In genomic region chr11:72474926-72475325, GRCm38 (mm10) we compare ENCODE assay signal across 14 mouse cellular contexts. TPM values are rescaled to one million over a fixed set of nuclear protein-coding genes. Genes with fewer than 3 reads are reported as not detected.
DNase-seq lines count a peak whose midpoint lies in the region; ATAC-seq and TF ChIP-seq lines count a peak whose summit lies in the region.
"Had no signal": no experiment of that assay in that cellular context is flagged by ENCODE, and none has a peak within 500 bp of the region (broad histone marks: within the 10 kb centered on the region; RNA-seq: fewer than 3 reads in every experiment).

No protein-coding gene starts in this region.

- H3K36me3 ChIP-seq in heart, adult 2 months (ENCODE audit: control insufficient read depth, insufficient read depth, low read length): peaks cover 2% of the 10 kb centered on the region; the same call in 1 of the 2 replicates
- no peaks in the 10 kb centered on the region for H3K36me3 ChIP-seq in kidney, embryonic 15.5 days
- no peaks in the 10 kb centered on the region for H3K36me3 ChIP-seq in intestine, embryonic 15.5 days
- no peaks in the 10 kb centered on the region for H3K36me3 ChIP-seq in liver, postnatal 0 days (replicated peaks; ENCODE audit: insufficient read depth, low read length)
- H3K36me3 ChIP-seq: limb, embryonic 12.5 days had no signal

- no peaks in the 10 kb centered on the region for H3K9me3 ChIP-seq in kidney, embryonic 15.5 days (replicated peaks)
- no peaks in the 10 kb centered on the region for H3K9me3 ChIP-seq in intestine, embryonic 15.5 days
- H3K9me3 ChIP-seq in liver, postnatal 0 days (ENCODE audit: low read length): no peaks in the 10 kb centered on the region
- H3K9me3 ChIP-seq: limb, embryonic 12.5 days had no signal

- no peak for TF ChIP-seq POLR2A in heart, adult 2 months (IDR thresholded peaks at IDR 0.05; ENCODE audit: insufficient read depth, low read depth, low read length)

- H3K4me1 ChIP-seq in heart, adult 2 months (ENCODE audit: control insufficient read depth, insufficient read depth, low read length): peaks cover 30% of the 10 kb centered on the region
- peaks cover 48% of the 10 kb centered on the region for H3K4me1 ChIP-seq in kidney, embryonic 15.5 days
- H3K4me1 ChIP-seq in intestine, embryonic 15.5 days (replicated peaks): peaks cover 36% of the 10 kb centered on the region
- H3K4me1 ChIP-seq in liver, postnatal 0 days (ENCODE audit: insufficient read depth): peaks cover 59% of the 10 kb centered on the region
- H3K4me1 ChIP-seq: limb, embryonic 12.5 days had no signal

- no peak for DNase-seq in heart, adult 2 months
- no peak for DNase-seq in heart, adult 11 months
- peak; percentile 45 to 72 for DNase-seq in kidney, postnatal 25 days
- peak; percentile 47 for DNase-seq in liver, postnatal 0 days
- no peak for DNase-seq in thymus, postnatal 14 days
- no peak for DNase-seq in thymus, postnatal 10 days (ENCODE audit: low spot score in 2 of 2)
- DNase-seq: retina, postnatal 1 day had no signal

- no peak overlapping the region for H3K4me2 ChIP-seq in kidney, embryonic 15.5 days
- H3K4me2 ChIP-seq in intestine, embryonic 15.5 days (replicated peaks): peak overlapping the region; percentile 22; the same call in 1 of the 2 replicates
- peak overlapping the region; percentile 47; the same call in 1 of the 2 replicates for H3K4me2 ChIP-seq in liver, postnatal 0 days (ENCODE audit: low read depth, low read length)
- H3K4me2 ChIP-seq: limb, embryonic 12.5 days had no signal

- H3K27ac ChIP-seq in heart, adult 2 months: peak overlapping the region; percentile 68
- H3K27ac ChIP-seq in kidney, embryonic 15.5 days: no peak overlapping the region
- H3K27ac ChIP-seq in intestine, embryonic 15.5 days: peak overlapping the region; percentile 51; the same call in 1 of the 2 replicates
- H3K27ac ChIP-seq in liver, postnatal 0 days (ENCODE audit: low read depth): peak overlapping the region; percentile 73
- H3K27ac ChIP-seq: limb, embryonic 12.5 days had no signal

- H3K4me3 ChIP-seq in heart, adult 2 months: no peak overlapping the region
- H3K4me3 ChIP-seq in kidney, embryonic 15.5 days (replicated peaks): no peak overlapping the region
- no peak overlapping the region for H3K4me3 ChIP-seq in intestine, embryonic 15.5 days (replicated peaks)
- no peak overlapping the region for H3K4me3 ChIP-seq in liver, postnatal 0 days (ENCODE audit: low read depth, low read length)
- H3K4me3 ChIP-seq: erythroblast, embryonic 14.5 days; limb, embryonic 12.5 days had no signal

- no peaks in the 10 kb centered on the region for H3K27me3 ChIP-seq in heart, adult 2 months (ENCODE audit: control insufficient read depth, insufficient read depth, low read length)
- H3K27me3 ChIP-seq in kidney, embryonic 15.5 days: no peaks in the 10 kb centered on the region
- H3K27me3 ChIP-seq in intestine, embryonic 15.5 days (replicated peaks): no peaks in the 10 kb centered on the region
- H3K27me3 ChIP-seq in liver, postnatal 0 days (ENCODE audit: insufficient read depth, low read length): no peaks in the 10 kb centered on the region
- H3K27me3 ChIP-seq: limb, embryonic 12.5 days had no signal

- no peak for ATAC-seq in kidney, embryonic 15.5 days (replicated peaks; ENCODE audit: low FRiP score)
- ATAC-seq in intestine, embryonic 15.5 days: peak; percentile 67
- ATAC-seq in liver, postnatal 0 days: peak; percentile 88

- WGBS in heart, adult 2 months: 79% methylated on average over 3 of the region's 3 CpGs
- 55% methylated on average over 3 of the region's 3 CpGs for WGBS in kidney, embryonic 15.5 days
- WGBS in intestine, embryonic 15.5 days: 53% methylated on average over 3 of the region's 3 CpGs
- WGBS in liver, postnatal 0 days (ENCODE audit: insufficient replicate concordance): 34% methylated on average over 3 of the region's 3 CpGs

- TF ChIP-seq EP300 in heart, adult 2 months (IDR thresholded peaks at IDR 0.05; ENCODE audit: insufficient read depth, low read depth, low read length): no peak
- peak; percentile 21; the same call in 1 of the 2 replicates for TF ChIP-seq EP300 in liver, postnatal 0 days (IDR thresholded peaks at IDR 0.05; ENCODE audit: low read depth)

- no peak overlapping the region for H3K9ac ChIP-seq in heart, adult 2 months (ENCODE audit: low read depth, low read length)
- H3K9ac ChIP-seq in kidney, embryonic 15.5 days: no peak overlapping the region
- H3K9ac ChIP-seq in intestine, embryonic 15.5 days: no peak overlapping the region
- H3K9ac ChIP-seq in liver, postnatal 0 days (replicated peaks): peak overlapping the region; percentile 44
- H3K9ac ChIP-seq: limb, embryonic 12.5 days had no signal

- intact Hi-C loops in heart, adult 2 months (cut with DNase I): no loop called here

- H3K79me2 ChIP-seq in heart, adult 2 months (replicated peaks; ENCODE audit: control insufficient read depth, insufficient read depth, low read length): no peaks in the 10 kb centered on the region

- no peak for TF ChIP-seq CTCF in heart, adult 2 months (IDR thresholded peaks at IDR 0.05)
- no peak for TF ChIP-seq CTCF in liver, postnatal 0 days (IDR thresholded peaks at IDR 0.05; ENCODE audit: low read depth)

RNA-seq across cellular contexts. Expression of gene Spns2, which starts 14.8 kb away (rescaled TPM):
- 1 to 10 TPM; 6.1 to 7.9 TPM for total RNA-seq in heart, adult 2 months (2021)
- 13.8 and 18.1 TPM in 2 replicates for polyA plus RNA-seq in heart, adult 2 months (2012; rRNA removed)
- 2.9 and 3.4 TPM in 2 replicates for polyA plus RNA-seq in kidney, embryonic 15.5 days (2015; fragmentation: Nextera tagmentation; extraction: Ambion mirVana)
- 5.3 and 5.6 TPM in 2 replicates for polyA plus RNA-seq in intestine, embryonic 15.5 days (2015; fragmentation: Nextera tagmentation; extraction: Ambion mirVana)
- polyA plus RNA-seq in liver, postnatal 0 days (2015; fragmentation: Nextera tagmentation; extraction: Ambion mirVana): 4.1 and 4.9 TPM in 2 replicates

RNA-seq across cellular contexts. Expression of gene Mybbp1a, which starts 33.8 kb away (rescaled TPM):
- total RNA-seq in heart, adult 2 months (2021): 10 to 100 TPM; 42.7 to 46.1 TPM
- 21.8 and 30.6 TPM in 2 replicates for polyA plus RNA-seq in heart, adult 2 months (2012; rRNA removed)
- 162 and 184 TPM in 2 replicates for polyA plus RNA-seq in kidney, embryonic 15.5 days (2015; fragmentation: Nextera tagmentation; extraction: Ambion mirVana)
- polyA plus RNA-seq in intestine, embryonic 15.5 days (2015; fragmentation: Nextera tagmentation; extraction: Ambion mirVana): 171 and 172 TPM in 2 replicates
- 40.2 and 44.5 TPM in 2 replicates for polyA plus RNA-seq in liver, postnatal 0 days (2015; fragmentation: Nextera tagmentation; extraction: Ambion mirVana)

RNA-seq across cellular contexts. Expression of gene Ggt6, which starts 39.6 kb away (rescaled TPM):
- total RNA-seq in heart, adult 2 months (2021): not detected
- polyA plus RNA-seq in heart, adult 2 months (2012; rRNA removed): 0.20 TPM in 1 of 2 replicates, not detected in the other
- polyA plus RNA-seq in kidney, embryonic 15.5 days (2015; fragmentation: Nextera tagmentation; extraction: Ambion mirVana): 0.87 and 0.95 TPM in 2 replicates
- 11.5 and 14.4 TPM in 2 replicates for polyA plus RNA-seq in intestine, embryonic 15.5 days (2015; fragmentation: Nextera tagmentation; extraction: Ambion mirVana)
- polyA plus RNA-seq in liver, postnatal 0 days (2015; fragmentation: Nextera tagmentation; extraction: Ambion mirVana): 0.79 and 1.2 TPM in 2 replicates
- total RNA-seq: hematopoietic stem cell, adult 5-6 weeks; megakaryocyte progenitor cell, adult 5-6 weeks had no signal
- polyA plus RNA-seq: erythroblast, embryonic 14.5 days; neural tube, embryonic 11.5 days had no signal

Comparison
In these comparisons a context has a peak if more than half of its experiments do, and no peak if none do; other contexts are left out.
1. DNase-seq: peak in kidney, postnatal 25 days (2 of 2) and liver, postnatal 0 days (single experiment); none in heart, adult 2 months (0 of 2), heart, adult 11 months (single experiment), thymus, postnatal 14 days (single experiment) and thymus, postnatal 10 days (0 of 2).